ENCODE assay signal across 8 mouse cellular contexts in the genomic region with DNA sequence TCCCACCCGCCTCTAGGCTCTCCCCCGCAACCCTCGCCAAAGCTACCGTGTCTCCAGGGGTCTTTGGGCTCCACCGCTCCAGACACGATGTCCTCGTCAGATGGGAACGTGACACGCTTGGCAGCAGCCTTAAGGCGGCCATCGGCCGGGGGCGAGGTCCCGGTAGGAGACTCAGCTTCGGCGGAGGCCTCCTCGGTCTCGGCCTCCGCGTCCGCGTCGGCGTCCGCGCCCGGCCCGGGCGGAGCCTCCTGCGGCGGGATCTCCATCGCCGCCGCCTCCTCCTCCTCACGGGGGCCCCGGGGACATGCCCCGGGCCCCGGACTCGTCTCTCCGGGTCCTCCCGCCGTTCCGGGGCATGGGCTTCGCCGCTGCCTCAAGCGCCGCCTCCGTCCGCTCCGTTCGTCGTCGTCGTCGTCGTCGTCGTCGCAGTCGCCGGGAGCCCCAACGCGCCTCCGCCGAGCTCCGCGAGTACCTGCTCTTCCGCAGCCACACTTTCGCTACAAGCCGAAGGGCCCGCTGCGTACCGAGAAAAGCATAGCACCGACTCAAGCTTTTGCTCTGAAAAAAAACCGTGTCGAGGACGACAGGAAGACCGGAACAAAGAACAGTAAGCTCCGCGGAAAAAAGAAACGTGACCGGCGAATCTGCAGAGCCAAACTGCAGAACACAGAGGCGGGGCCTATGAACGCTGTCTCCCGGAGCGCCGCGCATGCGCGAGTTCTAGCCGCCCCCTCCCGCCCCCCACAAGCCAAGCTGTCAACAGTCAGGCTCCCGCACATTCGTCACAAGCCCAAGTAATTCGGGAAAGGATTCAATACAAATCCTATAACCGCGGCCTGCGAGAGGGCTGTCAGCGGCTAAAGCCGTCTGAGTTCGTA. TPM values are rescaled to one million over a fixed set of nuclear protein-coding genes. Genes with fewer than 3 reads are reported as not detected.
DNase-seq lines count a peak whose midpoint lies in the region; ATAC-seq lines count a peak whose summit lies in the region.

No protein-coding gene starts in this region.

- intact Hi-C loops in left cerebral cortex, postnatal 36 days (cut with DNase I): loop anchor here (5.0 kb wide), 2 partner anchors 40 to 55 kb away; a partner anchor contains a TSS

- H3K9me3 ChIP-seq in intestine, embryonic 16.5 days (ENCODE audit: control insufficient read depth, low read length): no peaks in the 10 kb centered on the region
- H3K9me3 ChIP-seq in midbrain, embryonic 10.5 days (replicated peaks): peaks cover 7% of the 10 kb centered on the region

- peak overlapping the region; percentile 97 for H3K9ac ChIP-seq in intestine, embryonic 16.5 days (ENCODE audit: low read depth, low read length)

- H3K27ac ChIP-seq in intestine, embryonic 16.5 days (ENCODE audit: low read length): peak overlapping the region; percentile 90
- H3K27ac ChIP-seq in midbrain, embryonic 10.5 days (replicated peaks): peak overlapping the region; percentile 97

- H3K4me2 ChIP-seq in intestine, embryonic 16.5 days (ENCODE audit: low read depth, low read length): peak overlapping the region; percentile 96

- H3K27me3 ChIP-seq in intestine, embryonic 16.5 days (replicated peaks; ENCODE audit: control insufficient read depth, insufficient read depth, low read length): no peaks in the 10 kb centered on the region
- no peaks in the 10 kb centered on the region for H3K27me3 ChIP-seq in midbrain, embryonic 10.5 days (ENCODE audit: low read depth, poor library complexity, severe bottlenecking)

- ATAC-seq in intestine, embryonic 16.5 days: peak; percentile 84

- H3K4me1 ChIP-seq in intestine, embryonic 16.5 days (ENCODE audit: control insufficient read depth, insufficient read depth, low read length): peaks cover 36% of the 10 kb centered on the region
- H3K4me1 ChIP-seq in midbrain, embryonic 10.5 days: peaks cover 45% of the 10 kb centered on the region

- peak overlapping the region; percentile 94 for H3K4me3 ChIP-seq in intestine, embryonic 16.5 days (ENCODE audit: low read length)
- peak overlapping the region; percentile 88 for H3K4me3 ChIP-seq in midbrain, embryonic 10.5 days

- peak; percentile 95 for DNase-seq in adrenal gland, postnatal 10 days
- peak; percentile 96 for DNase-seq in embryo, embryonic 9.5 days (ENCODE audit: extremely low spot score)
- peak; percentile 89 to 96 for DNase-seq in gastrocnemius, postnatal 4 days (ENCODE audit: low spot score in 2 of 2)
- DNase-seq in left cerebral cortex, postnatal 36 days (ENCODE audit: low spot score in 2 of 2): peak; percentile 91
- DNase-seq in midbrain, embryonic 10.5 days (ENCODE audit: low spot score): peak; percentile 96
- DNase-seq in right cerebral cortex, postnatal 36 days (ENCODE audit: low spot score in 2 of 2): peak; percentile 70 to 81
- peak; percentile 84 to 93 for DNase-seq in urinary bladder, postnatal 4 days (ENCODE audit: low spot score in 2 of 2)

- WGBS in intestine, embryonic 16.5 days: under 1% methylated on average over 102 of the region's 102 CpGs
- under 1% methylated on average over 102 of the region's 102 CpGs for WGBS in midbrain, embryonic 10.5 days

- peaks cover 17% of the 10 kb centered on the region for H3K36me3 ChIP-seq in intestine, embryonic 16.5 days (ENCODE audit: control insufficient read depth, insufficient read depth, low read length)
- H3K36me3 ChIP-seq in midbrain, embryonic 10.5 days: peaks cover 51% of the 10 kb centered on the region

RNA-seq across cellular contexts. Expression of a gene that starts 0.9 kb away (rescaled TPM):
- 10 to 100 TPM; 59.2 to 60.8 TPM for total RNA-seq in adrenal gland, postnatal 10 days (2021)
- 10 to 100 TPM; 44.7 to 46.6 TPM for total RNA-seq in gastrocnemius, postnatal 4 days (2021)
- 15.5 and 18.6 TPM in 2 replicates for polyA plus RNA-seq in intestine, embryonic 16.5 days (2015; fragmentation: Nextera tagmentation; extraction: Ambion mirVana)
- total RNA-seq in left cerebral cortex, postnatal 36 days (2021): 100 to 1,000 TPM; 135 to 140 TPM
- polyA plus RNA-seq in midbrain, embryonic 10.5 days (2016; fragmentation: Nextera tagmentation; extraction: Ambion mirVana): 20.3 and 20.5 TPM in 2 replicates

RNA-seq across cellular contexts. Expression of a gene that starts 15.1 kb away (rescaled TPM):
- total RNA-seq in adrenal gland, postnatal 10 days (2021): under 1 TPM; 0.55 to 0.60 TPM
- total RNA-seq in gastrocnemius, postnatal 4 days (2021): under 1 TPM in 1 of 2 experiments, not detected in 1; 0.17 TPM
- polyA plus RNA-seq in intestine, embryonic 16.5 days (2015; fragmentation: Nextera tagmentation; extraction: Ambion mirVana): 0.42 and 0.64 TPM in 2 replicates
- total RNA-seq in left cerebral cortex, postnatal 36 days (2021): 1 to 10 TPM; 1.2 to 1.3 TPM
- 0.10 and 0.22 TPM in 2 replicates for polyA plus RNA-seq in midbrain, embryonic 10.5 days (2016; fragmentation: Nextera tagmentation; extraction: Ambion mirVana)

RNA-seq across cellular contexts. Expression of a gene that starts 15.4 kb away (rescaled TPM):
- 10 to 100 TPM; 54.7 to 56.2 TPM for total RNA-seq in adrenal gland, postnatal 10 days (2021)
- total RNA-seq in gastrocnemius, postnatal 4 days (2021): 10 to 100 TPM; 52.3 to 56.4 TPM
- polyA plus RNA-seq in intestine, embryonic 16.5 days (2015; fragmentation: Nextera tagmentation; extraction: Ambion mirVana): 132 and 137 TPM in 2 replicates
- total RNA-seq in left cerebral cortex, postnatal 36 days (2021): 10 to 100 TPM; 52.6 to 54.1 TPM
- 177 TPM in 2 replicates for polyA plus RNA-seq in midbrain, embryonic 10.5 days (2016; fragmentation: Nextera tagmentation; extraction: Ambion mirVana)

RNA-seq across cellular contexts. Expression of a gene that starts 42.3 kb away (rescaled TPM):
- 10 to 100 TPM; 29.6 to 58.3 TPM for total RNA-seq in adrenal gland, postnatal 10 days (2021)
- 10 to 100 TPM; 29.9 to 32.8 TPM for total RNA-seq in gastrocnemius, postnatal 4 days (2021)
- polyA plus RNA-seq in intestine, embryonic 16.5 days (2015; fragmentation: Nextera tagmentation; extraction: Ambion mirVana): 30.3 and 32.5 TPM in 2 replicates
- 100 to 1,000 TPM in 1 of 2 experiments, 10 to 100 TPM in 1; 65.1 to 110 TPM for total RNA-seq in left cerebral cortex, postnatal 36 days (2021)
- polyA plus RNA-seq in midbrain, embryonic 10.5 days (2016; fragmentation: Nextera tagmentation; extraction: Ambion mirVana): 51.8 and 61.1 TPM in 2 replicates

RNA-seq across cellular contexts. Expression of a gene that starts 44.4 kb away (rescaled TPM):
- under 1 TPM; 0.18 to 0.21 TPM for total RNA-seq in adrenal gland, postnatal 10 days (2021)
- total RNA-seq in gastrocnemius, postnatal 4 days (2021): under 1 TPM; 0.10 to 0.12 TPM
- 0.06 and 0.07 TPM in 2 replicates for polyA plus RNA-seq in intestine, embryonic 16.5 days (2015; fragmentation: Nextera tagmentation; extraction: Ambion mirVana)
- under 1 TPM; 0.68 to 0.94 TPM for total RNA-seq in left cerebral cortex, postnatal 36 days (2021)
- polyA plus RNA-seq in midbrain, embryonic 10.5 days (2016; fragmentation: Nextera tagmentation; extraction: Ambion mirVana): 0.06 TPM in 2 replicates

Comparison
In these comparisons a context has a peak if more than half of its experiments do, and no peak if none do; other contexts are left out.
1. Peak in every context shown above with its lines: DNase-seq, ATAC-seq, H3K4me3 ChIP-seq and H3K27ac ChIP-seq.